In genomic region chr19:34256149-34256548, GRCm38 (mm10) we compare ENCODE assay signal across 30 mouse cellular contexts. TPM values are rescaled to one million over a fixed set of nuclear protein-coding genes. Genes with fewer than 3 reads are reported as not detected.
DNase-seq lines count a peak whose midpoint lies in the region; ATAC-seq and TF ChIP-seq lines count a peak whose summit lies in the region.
"Had no signal": no experiment of that assay in that cellular context is flagged by ENCODE, and none has a peak within 500 bp of the region (broad histone marks: within the 10 kb centered on the region; RNA-seq: fewer than 3 reads in every experiment).

No protein-coding gene starts in this region.

- H3K4me2 ChIP-seq in lung, embryonic 16.5 days (ENCODE audit: low read depth, low read length), result no peak overlapping the region
- no peak overlapping the region for H3K4me2 ChIP-seq in lung, postnatal 0 days (replicated peaks; ENCODE audit: low read depth, low read length)
- no peak overlapping the region for H3K4me2 ChIP-seq in intestine, postnatal 0 days (replicated peaks; ENCODE audit: low read depth)
- peak overlapping the region; percentile 45; the same call in 1 of the 2 replicates for H3K4me2 ChIP-seq in stomach, embryonic 16.5 days (ENCODE audit: low read depth, low read length)
- H3K4me2 ChIP-seq: forebrain, embryonic 15.5 days; liver, embryonic 12.5 days; midbrain, embryonic 12.5 days; neural tube, embryonic 13.5 days had no signal

- peak; percentile 76 for DNase-seq in heart, adult 11 months
- no peak for DNase-seq in heart, postnatal 25 days (ENCODE audit: low spot score)
- DNase-seq in lung, postnatal 0 days (ENCODE audit: low spot score), result no peak
- DNase-seq in urinary bladder, postnatal 4 days (ENCODE audit: low spot score in 2 of 2), result no peak
- no peak for DNase-seq in layer of hippocampus, postnatal 25 days (ENCODE audit: extremely low spot score in 1 of 2, low spot score in 1 of 2)
- DNase-seq: adrenal gland, postnatal 10 days; cerebellum, adult 8-10 months; cerebellum, postnatal 25 days; gastrocnemius, postnatal 36 days; kidney, adult 11 months; kidney, postnatal 25 days; left cerebral cortex, postnatal 4 days; liver, postnatal 0 days; lung, postnatal 4 days; thymus, postnatal 14 days had no signal

- no peak overlapping the region for H3K9ac ChIP-seq in lung, embryonic 16.5 days (ENCODE audit: low read length)
- H3K9ac ChIP-seq in lung, postnatal 0 days (replicated peaks; ENCODE audit: low read depth), result no peak overlapping the region
- H3K9ac ChIP-seq in intestine, postnatal 0 days (ENCODE audit: low read depth, low read length), result no peak overlapping the region
- no peak overlapping the region for H3K9ac ChIP-seq in stomach, embryonic 16.5 days (ENCODE audit: low read length)
- H3K9ac ChIP-seq: forebrain, embryonic 15.5 days; kidney, embryonic 15.5 days; liver, embryonic 12.5 days; liver, postnatal 0 days; midbrain, embryonic 12.5 days; neural tube, embryonic 13.5 days had no signal

- no peaks in the 10 kb centered on the region for H3K9me3 ChIP-seq in lung, embryonic 16.5 days (ENCODE audit: control insufficient read depth, low read length)
- H3K9me3 ChIP-seq in lung, postnatal 0 days (ENCODE audit: low read length), result no peaks in the 10 kb centered on the region
- no peaks in the 10 kb centered on the region for H3K9me3 ChIP-seq in intestine, postnatal 0 days (ENCODE audit: control insufficient read depth)
- H3K9me3 ChIP-seq in stomach, embryonic 16.5 days (replicated peaks; ENCODE audit: control insufficient read depth, low read length), result no peaks in the 10 kb centered on the region
- H3K9me3 ChIP-seq: forebrain, embryonic 10.5 days; forebrain, embryonic 15.5 days; kidney, embryonic 15.5 days; liver, embryonic 12.5 days; megakaryocyte, embryonic 14.5 days; midbrain, embryonic 12.5 days; neural tube, embryonic 13.5 days had no signal

- no peak for TF ChIP-seq EP300 in lung, postnatal 0 days (IDR thresholded peaks at IDR 0.05)

- no peaks in the 10 kb centered on the region for H3K36me3 ChIP-seq in lung, embryonic 16.5 days (ENCODE audit: control insufficient read depth, insufficient read depth, low read length)
- H3K36me3 ChIP-seq in lung, postnatal 0 days (ENCODE audit: insufficient read depth, low read length), result no peaks in the 10 kb centered on the region
- no peaks in the 10 kb centered on the region for H3K36me3 ChIP-seq in intestine, postnatal 0 days (ENCODE audit: control insufficient read depth, insufficient read depth)
- no peaks in the 10 kb centered on the region for H3K36me3 ChIP-seq in stomach, embryonic 16.5 days (ENCODE audit: control insufficient read depth, insufficient read depth, low read length)
- H3K36me3 ChIP-seq: forebrain, embryonic 10.5 days; forebrain, embryonic 15.5 days; kidney, embryonic 15.5 days; liver, embryonic 12.5 days; midbrain, embryonic 12.5 days; neural tube, embryonic 13.5 days had no signal

- no peak for ATAC-seq in lung, embryonic 16.5 days (ENCODE audit: low read depth)
- ATAC-seq in lung, postnatal 0 days, result no peak
- no peak for ATAC-seq in intestine, postnatal 0 days
- ATAC-seq in stomach, embryonic 16.5 days (ENCODE audit: insufficient read depth, low FRiP score), result no peak
- ATAC-seq: forebrain, embryonic 15.5 days; hindbrain, embryonic 16.5 days; liver, embryonic 12.5 days; liver, postnatal 0 days had no signal

- H3K4me1 ChIP-seq in lung, embryonic 16.5 days (replicated peaks; ENCODE audit: control insufficient read depth, insufficient read depth, low read length), result peaks cover 3% of the 10 kb centered on the region
- H3K4me1 ChIP-seq in lung, postnatal 0 days (ENCODE audit: insufficient read depth, low read depth, low read length), result peaks cover 5% of the 10 kb centered on the region; the same call in 1 of the 2 replicates
- H3K4me1 ChIP-seq in intestine, postnatal 0 days (replicated peaks; ENCODE audit: control insufficient read depth, insufficient read depth, low read length), result no peaks in the 10 kb centered on the region
- no peaks in the 10 kb centered on the region for H3K4me1 ChIP-seq in stomach, embryonic 16.5 days (ENCODE audit: control insufficient read depth, insufficient read depth, low read length)
- H3K4me1 ChIP-seq: forebrain, embryonic 15.5 days; midbrain, embryonic 12.5 days; neural tube, embryonic 13.5 days had no signal

- intact Hi-C loops in heart, postnatal 25 days (cut with DNase I), result no loop called here

- 77% methylated on average over 5 of the region's 5 CpGs for WGBS in lung, embryonic 16.5 days
- 70% methylated on average over 5 of the region's 5 CpGs for WGBS in lung, postnatal 0 days
- WGBS in intestine, postnatal 0 days, result 72% methylated on average over 5 of the region's 5 CpGs
- 70% methylated on average over 5 of the region's 5 CpGs for WGBS in stomach, embryonic 16.5 days

- H3K4me3 ChIP-seq in lung, embryonic 16.5 days (ENCODE audit: low read length), result no peak overlapping the region
- H3K4me3 ChIP-seq in lung, postnatal 0 days (ENCODE audit: low read depth, low read length), result no peak overlapping the region
- no peak overlapping the region for H3K4me3 ChIP-seq in intestine, postnatal 0 days (ENCODE audit: low read depth, low read length)
- no peak overlapping the region for H3K4me3 ChIP-seq in stomach, embryonic 16.5 days (replicated peaks; ENCODE audit: low read length)
- H3K4me3 ChIP-seq: forebrain, embryonic 10.5 days; forebrain, embryonic 15.5 days; kidney, embryonic 15.5 days; liver, embryonic 12.5 days; megakaryocyte, embryonic 14.5 days; midbrain, embryonic 12.5 days; neural tube, embryonic 13.5 days had no signal

- no peak for TF ChIP-seq CTCF in lung, postnatal 0 days (IDR thresholded peaks at IDR 0.05)
- TF ChIP-seq CTCF in intestine, postnatal 0 days (IDR thresholded peaks at IDR 0.05; ENCODE audit: low read depth), result no peak

- H3K27ac ChIP-seq in lung, embryonic 16.5 days (ENCODE audit: low read length), result peak overlapping the region; percentile 91
- no peak overlapping the region for H3K27ac ChIP-seq in lung, postnatal 0 days (ENCODE audit: low read length)
- peak overlapping the region; percentile 62; the same call in 1 of the 2 replicates for H3K27ac ChIP-seq in intestine, postnatal 0 days (ENCODE audit: low read depth, low read length)
- H3K27ac ChIP-seq in stomach, embryonic 16.5 days (ENCODE audit: low read length), result peak overlapping the region; percentile 94
- H3K27ac ChIP-seq: forebrain, embryonic 10.5 days; forebrain, embryonic 15.5 days; liver, embryonic 12.5 days; midbrain, embryonic 12.5 days; neural tube, embryonic 13.5 days had no signal

- H3K27me3 ChIP-seq in lung, embryonic 16.5 days (ENCODE audit: control insufficient read depth, insufficient read depth, low read depth, low read length), result no peaks in the 10 kb centered on the region
- H3K27me3 ChIP-seq in lung, postnatal 0 days (replicated peaks; ENCODE audit: insufficient read depth, low read length), result no peaks in the 10 kb centered on the region
- H3K27me3 ChIP-seq in intestine, postnatal 0 days (replicated peaks; ENCODE audit: control insufficient read depth, insufficient read depth, low read length), result no peaks in the 10 kb centered on the region
- no peaks in the 10 kb centered on the region for H3K27me3 ChIP-seq in stomach, embryonic 16.5 days (ENCODE audit: control insufficient read depth, insufficient read depth, low read length)
- H3K27me3 ChIP-seq: forebrain, embryonic 15.5 days; kidney, embryonic 15.5 days; liver, embryonic 12.5 days; midbrain, embryonic 12.5 days; neural tube, embryonic 13.5 days; Patski had no signal

RNA-seq across cellular contexts. Expression of gene Acta2, which starts 0.8 kb away (rescaled TPM):
- total RNA-seq in heart, postnatal 25 days (2021), result 100 to 1,000 TPM; 250 to 346 TPM
- polyA plus RNA-seq in lung, embryonic 16.5 days (2015; fragmentation: Nextera tagmentation; extraction: Ambion mirVana), result 653 and 737 TPM in 2 replicates
- polyA plus RNA-seq in lung, postnatal 0 days (2015; fragmentation: Nextera tagmentation; extraction: Ambion mirVana), result 265 and 293 TPM in 2 replicates
- polyA plus RNA-seq in intestine, postnatal 0 days (2015; fragmentation: Nextera tagmentation; extraction: Ambion mirVana), result 1,651 and 1,727 TPM in 2 replicates
- 2,412 and 2,864 TPM in 2 replicates for polyA plus RNA-seq in stomach, embryonic 16.5 days (2015; fragmentation: Nextera tagmentation; extraction: Ambion mirVana)
- 10 to 100 TPM; 14.5 to 16.3 TPM for total RNA-seq in layer of hippocampus, postnatal 25 days (2021)
- total RNA-seq: hematopoietic stem cell, adult 5-6 weeks; MEL had no signal

RNA-seq across cellular contexts. Expression of gene Fas, which starts 34.3 kb away (rescaled TPM):
- 10 to 100 TPM in 1 of 2 experiments, 1 to 10 TPM in 1; 9.5 to 11.1 TPM for total RNA-seq in heart, postnatal 25 days (2021)
- polyA plus RNA-seq in lung, embryonic 16.5 days (2015; fragmentation: Nextera tagmentation; extraction: Ambion mirVana), result 14.2 and 18.1 TPM in 2 replicates
- polyA plus RNA-seq in lung, postnatal 0 days (2015; fragmentation: Nextera tagmentation; extraction: Ambion mirVana), result 56.1 and 57.9 TPM in 2 replicates
- polyA plus RNA-seq in intestine, postnatal 0 days (2015; fragmentation: Nextera tagmentation; extraction: Ambion mirVana), result 14.2 and 15.6 TPM in 2 replicates
- 5.1 and 5.9 TPM in 2 replicates for polyA plus RNA-seq in stomach, embryonic 16.5 days (2015; fragmentation: Nextera tagmentation; extraction: Ambion mirVana)
- 1 to 10 TPM in 1 of 2 experiments, under 1 TPM in 1; 0.61 to 2.0 TPM for total RNA-seq in layer of hippocampus, postnatal 25 days (2021)
- total RNA-seq: MEL had no signal
- polyA plus RNA-seq: forebrain, embryonic 10.5 days; testis, adult 2 months had no signal
